Mouse (Mus musculus): Measurements from ENCODE around the gene Timp3.

Gene Timp3

DNA sequence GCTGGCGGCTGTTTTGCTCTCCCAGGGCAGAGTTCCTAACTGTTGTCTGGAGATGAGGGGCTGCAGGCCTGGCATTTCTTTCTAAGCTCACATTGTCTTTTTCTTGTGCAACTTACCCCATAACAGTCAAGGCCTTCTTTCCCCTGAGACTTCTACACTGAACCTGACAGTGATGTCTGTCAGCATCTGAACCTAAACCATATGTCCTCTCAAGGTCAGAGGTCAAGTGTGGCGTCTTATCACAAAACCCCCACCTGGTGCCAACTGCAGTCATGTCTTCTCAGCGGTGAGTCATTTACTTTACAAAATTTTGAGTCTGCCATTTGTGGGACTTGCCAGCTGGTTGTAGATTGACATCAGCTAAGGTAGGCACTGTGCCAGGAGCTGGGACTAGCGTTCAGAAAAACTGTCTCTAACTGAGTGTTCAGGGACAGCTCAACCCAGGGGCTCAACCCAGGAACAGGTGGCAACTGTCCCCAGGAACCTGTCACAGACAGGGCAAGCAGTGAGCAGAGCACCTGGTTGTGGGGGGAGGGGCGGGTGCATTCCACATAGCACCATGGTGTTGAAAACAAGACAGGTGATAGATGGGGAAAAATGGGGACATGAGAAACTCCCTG lies 87.8 kb downstream of the Timp3 start:
- DNase-seq (ENCODE audit: low read depth, low spot score) = peak; percentile 88

DNA sequence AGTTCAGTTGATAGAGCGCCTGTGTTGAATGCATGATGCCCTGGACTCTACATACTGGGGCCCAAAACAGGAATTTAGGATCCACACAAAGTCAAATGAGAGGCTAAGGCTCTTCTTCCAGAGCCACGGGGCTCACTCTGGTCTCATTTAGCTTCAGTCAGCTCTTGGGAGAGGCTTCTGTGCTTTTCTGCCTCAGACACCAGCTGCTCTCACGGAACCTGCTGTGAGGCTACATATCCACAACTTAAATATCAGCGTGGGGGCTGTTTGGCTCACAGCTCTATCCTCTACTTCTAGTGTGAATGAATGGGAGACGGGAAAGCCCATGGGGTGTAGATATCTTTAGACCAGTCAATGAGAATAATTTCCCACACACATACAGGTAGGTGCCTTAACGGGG lies 88.6 kb downstream of the Timp3 start:
- peak; percentile 91 for DNase-seq (ENCODE audit: low read depth, low spot score)

GRCm38 (mm10) chr10:86389357-86389756 lies 89.2 kb downstream of the Timp3 start:
- no peak for DNase-seq (ENCODE audit: low read depth, low spot score)

- peak; percentile 76 for DNase-seq (ENCODE audit: low read depth, low spot score)
These were observed 89.7 kb downstream of the Timp3 start for GRCm38 (mm10) chr10:86389913-86390312.

GRCm38 (mm10) chr10:86392399-86392798 lies 92.2 kb downstream of the Timp3 start:
- no peak for DNase-seq (ENCODE audit: low read depth, low spot score)

DNA sequence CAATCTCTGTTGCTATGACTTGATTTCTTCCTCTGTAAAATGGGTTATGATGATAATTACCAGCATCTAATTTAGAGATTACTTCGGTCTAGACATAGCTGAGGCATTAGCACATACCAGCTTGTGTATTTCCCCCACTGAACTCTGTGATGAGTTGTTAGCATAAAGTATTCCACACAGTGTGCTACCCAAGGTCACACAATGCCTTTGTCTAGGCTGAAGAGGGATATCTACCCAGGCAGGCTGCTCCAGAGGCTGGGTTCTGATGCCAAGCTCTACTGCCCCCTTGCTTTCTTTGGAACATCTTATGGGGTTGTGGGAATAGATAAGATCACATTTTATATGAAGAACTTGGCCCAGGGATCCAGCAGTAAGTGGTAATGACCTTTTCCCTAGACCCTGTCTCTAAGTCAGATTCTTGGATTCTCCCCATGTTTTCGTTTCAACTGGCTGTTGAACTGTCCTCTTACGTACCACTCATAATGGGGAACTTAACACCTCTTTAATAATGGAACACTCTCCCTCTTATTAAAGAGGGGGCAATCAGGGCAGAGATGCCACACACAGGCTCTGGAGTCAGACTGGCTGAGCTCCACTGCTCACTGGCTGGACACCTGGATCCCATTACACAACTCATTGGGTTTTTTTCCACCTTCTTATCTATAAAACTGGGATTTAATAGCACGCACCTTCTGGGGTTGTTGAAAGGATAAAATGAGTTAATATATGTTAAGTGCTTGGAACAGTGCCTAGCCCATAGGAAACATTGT lies 97.6 kb downstream of the Timp3 start:
- no peak for DNase-seq (ENCODE audit: low read depth, low spot score)

DNA sequence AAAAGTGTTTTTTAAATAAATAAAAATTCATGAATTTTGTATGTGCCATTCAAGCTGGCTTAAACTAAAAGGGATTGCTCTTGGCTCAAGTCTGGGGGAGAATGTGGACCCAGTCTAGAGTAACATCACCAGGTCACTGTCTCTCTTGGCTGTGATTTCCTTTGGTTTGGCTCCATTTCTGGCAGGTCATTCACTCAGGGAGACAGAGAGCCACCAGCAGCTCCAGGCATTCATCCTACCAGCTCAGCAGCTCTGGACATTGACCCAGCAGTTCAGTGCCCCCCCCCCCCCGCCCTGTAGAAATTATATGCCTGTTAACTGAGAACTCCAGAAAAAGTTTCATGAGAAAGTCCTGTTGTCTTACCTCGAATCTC lies 98.2 kb downstream of the Timp3 start:
- DNase-seq (ENCODE audit: low read depth, low spot score) = no peak

Measured in brain, adult 2 months (tissue).